Mouse (Mus musculus): ENCODE measurements around the gene Stk11. TPM values are rescaled to one million over a fixed set of nuclear protein-coding genes. Genes with fewer than 3 reads are reported as not detected.

Stk11 gene
- total RNA-seq, 1 experiment = 124 TPM

GRCm38 (mm10) chr10:80095547-80095946 lies 20.1 kb upstream of the Stk11 start:
- H3K27ac ChIP-seq (ENCODE audit: insufficient read depth, low read depth, low read length, poor library complexity, severe bottlenecking) = no peak overlapping the region
- no peaks in the 10 kb centered on the region for H3K9me3 ChIP-seq (ENCODE audit: control insufficient read depth, insufficient read depth, low read depth, low read length)
- peaks cover 3% of the 10 kb centered on the region; the same call in 1 of the 2 replicates for H3K36me3 ChIP-seq (ENCODE audit: control insufficient read depth, insufficient read depth, low read length, poor library complexity, severe bottlenecking)
- H3K4me3 ChIP-seq (ENCODE audit: insufficient read depth in 1 of 2, low read depth in 1 of 2, low read length in 2 of 2, poor library complexity in 1 of 2, severe bottlenecking in 1 of 2) = no peak overlapping the region
- no peak for TF ChIP-seq HCFC1 (IDR thresholded peaks at IDR 0.05; ENCODE audit: borderline replicate concordance, insufficient read depth, low read length)
- no peak for TF ChIP-seq MAFK (IDR thresholded peaks at IDR 0.05; ENCODE audit: insufficient read depth, low read depth, low read length)
- no peak for TF ChIP-seq ZNF384 (IDR thresholded peaks at IDR 0.05; ENCODE audit: low read depth, low read length)
- TF ChIP-seq ZC3H11A (IDR thresholded peaks at IDR 0.05; ENCODE audit: borderline replicate concordance, low read depth, low read length) = no peak
- TF ChIP-seq CHD2 (IDR thresholded peaks at IDR 0.05; ENCODE audit: low read depth, low read length) = no peak
- DNase-seq (ENCODE audit: low read depth, low spot score) = no peak
- H3K4me1 ChIP-seq (ENCODE audit: control insufficient read depth in 2 of 2, insufficient read depth in 2 of 2, low read length in 2 of 2, poor library complexity in 1 of 2) = peaks cover 5 to 20% of the 10 kb centered on the region in 2 experiments; a peak in 3 of 4 replicates
- in situ Hi-C loops (cut with MboI; ENCODE audit: low sequenced_read_pairs in 2 of 2, unreplicated experiment in 2 of 2) = no loop called here
- H3K9ac ChIP-seq (ENCODE audit: insufficient read depth, low read depth, low read length, poor library complexity, severe bottlenecking) = no peak overlapping the region

- H3K27ac ChIP-seq (ENCODE audit: insufficient read depth, low read depth, low read length, poor library complexity, severe bottlenecking) = no peak overlapping the region
- DNase-seq (ENCODE audit: low read depth, low spot score) = no peak
- no peak overlapping the region for H3K9ac ChIP-seq (ENCODE audit: insufficient read depth, low read depth, low read length, poor library complexity, severe bottlenecking)
- peaks cover 3% of the 10 kb centered on the region; the same call in 1 of the 2 replicates for H3K36me3 ChIP-seq (ENCODE audit: control insufficient read depth, insufficient read depth, low read length, poor library complexity, severe bottlenecking)
- TF ChIP-seq HCFC1 (IDR thresholded peaks at IDR 0.05; ENCODE audit: borderline replicate concordance, insufficient read depth, low read length) = no peak
- no peaks in the 10 kb centered on the region for H3K9me3 ChIP-seq (ENCODE audit: control insufficient read depth, insufficient read depth, low read depth, low read length)
- H3K4me1 ChIP-seq (ENCODE audit: control insufficient read depth in 2 of 2, insufficient read depth in 2 of 2, low read length in 2 of 2, poor library complexity in 1 of 2) = peaks cover 5 to 31% of the 10 kb centered on the region in 2 experiments
- in situ Hi-C loops (cut with MboI; ENCODE audit: low sequenced_read_pairs in 2 of 2, unreplicated experiment in 2 of 2) = no loop called here
- no peak overlapping the region for H3K4me3 ChIP-seq (ENCODE audit: insufficient read depth in 1 of 2, low read depth in 1 of 2, low read length in 2 of 2, poor library complexity in 1 of 2, severe bottlenecking in 1 of 2)
Observed at GRCm38 (mm10) chr10:80097275-80097674, 18.3 kb upstream of the Stk11 start.

- Histone ChIP-seq H3K36me3 (ENCODE audit: control insufficient read depth, insufficient read depth, low read length, poor library complexity, severe bottlenecking) (peaks cover 3% of the 10 kb centered on the region; the same call in 1 of the 2 replicates), H3K27ac (ENCODE audit: insufficient read depth, low read depth, low read length, poor library complexity, severe bottlenecking) (no peak overlapping the region), H3K4me1 (ENCODE audit: control insufficient read depth in 2 of 2, insufficient read depth in 2 of 2, low read length in 2 of 2, poor library complexity in 1 of 2) (peaks cover 5 to 29% of the 10 kb centered on the region in 2 experiments), H3K9ac (ENCODE audit: insufficient read depth, low read depth, low read length, poor library complexity, severe bottlenecking) (no peak overlapping the region), H3K4me3 (ENCODE audit: insufficient read depth in 1 of 2, low read depth in 1 of 2, low read length in 2 of 2, poor library complexity in 1 of 2, severe bottlenecking in 1 of 2) (no peak overlapping the region), H3K9me3 (ENCODE audit: control insufficient read depth, insufficient read depth, low read depth, low read length) (no peaks in the 10 kb centered on the region)
- DNase-seq (ENCODE audit: low read depth, low spot score) = no peak
- no peak for TF ChIP-seq ZNF384 (IDR thresholded peaks at IDR 0.05; ENCODE audit: low read depth, low read length)
- no peak for TF ChIP-seq CHD2 (IDR thresholded peaks at IDR 0.05; ENCODE audit: low read depth, low read length)
- no peak for TF ChIP-seq ZC3H11A (IDR thresholded peaks at IDR 0.05; ENCODE audit: borderline replicate concordance, low read depth, low read length)
- no peak for TF ChIP-seq HCFC1 (IDR thresholded peaks at IDR 0.05; ENCODE audit: borderline replicate concordance, insufficient read depth, low read length)
- TF ChIP-seq MAFK (IDR thresholded peaks at IDR 0.05; ENCODE audit: insufficient read depth, low read depth, low read length) = no peak
- in situ Hi-C loops (cut with MboI; ENCODE audit: low sequenced_read_pairs in 2 of 2, unreplicated experiment in 2 of 2) = no loop called here
Observed at GRCm38 (mm10) chr10:80098630-80099029, 17.0 kb upstream of the Stk11 start.

- no peak overlapping the region for H3K27ac ChIP-seq (ENCODE audit: insufficient read depth, low read depth, low read length, poor library complexity, severe bottlenecking)
- H3K4me3 ChIP-seq (ENCODE audit: insufficient read depth in 1 of 2, low read depth in 1 of 2, low read length in 2 of 2, poor library complexity in 1 of 2, severe bottlenecking in 1 of 2) = peak overlapping the region in 1 of 2 experiments; percentile 93; a peak in 1 of 4 replicates
- no peak for DNase-seq (ENCODE audit: low read depth, low spot score)
- in situ Hi-C loops (cut with MboI; ENCODE audit: low sequenced_read_pairs in 2 of 2, unreplicated experiment in 2 of 2) = loop anchor here in 1 of 2 experiments (25.0 kb wide), 1 partner anchor 114 kb away; the partner anchor contains the start of genes Abca7, Cnn2 and Tmem259
- H3K36me3 ChIP-seq (ENCODE audit: control insufficient read depth, insufficient read depth, low read length, poor library complexity, severe bottlenecking) = peaks cover 3% of the 10 kb centered on the region; the same call in 1 of the 2 replicates
- peak overlapping the region; percentile 29; the same call in 1 of the 2 replicates for H3K9ac ChIP-seq (ENCODE audit: insufficient read depth, low read depth, low read length, poor library complexity, severe bottlenecking)
- H3K9me3 ChIP-seq (ENCODE audit: control insufficient read depth, insufficient read depth, low read depth, low read length) = no peaks in the 10 kb centered on the region
- H3K4me1 ChIP-seq (ENCODE audit: control insufficient read depth in 2 of 2, insufficient read depth in 2 of 2, low read length in 2 of 2, poor library complexity in 1 of 2) = peaks cover 3 to 33% of the 10 kb centered on the region in 2 experiments
- TF ChIP-seq CHD2 (IDR thresholded peaks at IDR 0.05; ENCODE audit: low read depth, low read length) (no peak), ZNF384 (IDR thresholded peaks at IDR 0.05; ENCODE audit: low read depth, low read length) (peak; percentile 59; the same call in 1 of the 2 replicates), MAFK (IDR thresholded peaks at IDR 0.05; ENCODE audit: insufficient read depth, low read depth, low read length) (no peak), ZC3H11A (IDR thresholded peaks at IDR 0.05; ENCODE audit: borderline replicate concordance, low read depth, low read length) (no peak)
Observed at GRCm38 (mm10) chr10:80100982-80101381, 14.6 kb upstream of the Stk11 start.
